Mouse (Mus musculus): ENCODE data around the gene Slc35b3. TPM values are rescaled to one million over a fixed set of nuclear protein-coding genes. Genes with fewer than 3 reads are reported as not detected.

Gene Slc35b3
- polyA plus RNA-seq, 1 experiment from 2014 or later, result 34.2 TPM

- no peak overlapping the region for H3K4me2 ChIP-seq (ENCODE audit: low read depth, low read length)
- H3K36me3 ChIP-seq (ENCODE audit: control insufficient read depth, insufficient read depth, low read length), result peaks cover 26% of the 10 kb centered on the region
- no peaks in the 10 kb centered on the region for H3K4me1 ChIP-seq (ENCODE audit: control insufficient read depth, insufficient read depth, low read length)
- 84% methylated on average over 1 of the region's 1 CpGs for WGBS
- H3K4me3 ChIP-seq (ENCODE audit: low read depth, low read length), result no peak overlapping the region
- H3K9ac ChIP-seq (replicated peaks; ENCODE audit: low read depth, low read length), result no peak overlapping the region
- no peaks in the 10 kb centered on the region for H3K9me3 ChIP-seq (ENCODE audit: control insufficient read depth, low read length)
- ATAC-seq (ENCODE audit: low read depth), result no peak
- H3K27ac ChIP-seq (ENCODE audit: low read depth, low read length), result no peak overlapping the region
- H3K27me3 ChIP-seq (ENCODE audit: control insufficient read depth, insufficient read depth, low read length), result no peaks in the 10 kb centered on the region
Measured at GRCm38 (mm10) chr13:38945767-38946166, 14.9 kb downstream of the Slc35b3 start.

- H3K4me1 ChIP-seq (ENCODE audit: control insufficient read depth, insufficient read depth, low read length), result no peaks in the 10 kb centered on the region
- no peak overlapping the region for H3K4me2 ChIP-seq (ENCODE audit: low read depth, low read length)
- no peaks in the 10 kb centered on the region for H3K9me3 ChIP-seq (ENCODE audit: control insufficient read depth, low read length)
- no peak for ATAC-seq (ENCODE audit: low read depth)
- peaks cover 25% of the 10 kb centered on the region for H3K36me3 ChIP-seq (ENCODE audit: control insufficient read depth, insufficient read depth, low read length)
- H3K4me3 ChIP-seq (ENCODE audit: low read depth, low read length), result no peak overlapping the region
- H3K27ac ChIP-seq (ENCODE audit: low read depth, low read length), result no peak overlapping the region
- no peaks in the 10 kb centered on the region for H3K27me3 ChIP-seq (ENCODE audit: control insufficient read depth, insufficient read depth, low read length)
- H3K9ac ChIP-seq (replicated peaks; ENCODE audit: low read depth, low read length), result no peak overlapping the region
- 93% methylated on average over 6 of the region's 6 CpGs for WGBS
Measured at GRCm38 (mm10) chr13:38944951-38945350, 15.7 kb downstream of the Slc35b3 start.

GRCm38 (mm10) chr13:38941786-38942185 is 18.9 kb downstream of the Slc35b3 start:
- 95% methylated on average over 4 of the region's 4 CpGs for WGBS
- ATAC-seq (ENCODE audit: low read depth), result no peak
- Histone ChIP-seq H3K9ac (replicated peaks; ENCODE audit: low read depth, low read length) (no peak overlapping the region), H3K9me3 (ENCODE audit: control insufficient read depth, low read length) (no peaks in the 10 kb centered on the region), H3K4me3 (ENCODE audit: low read depth, low read length) (no peak overlapping the region), H3K27ac (ENCODE audit: low read depth, low read length) (no peak overlapping the region), H3K36me3 (ENCODE audit: control insufficient read depth, insufficient read depth, low read length) (peaks cover 23% of the 10 kb centered on the region), H3K4me1 (ENCODE audit: control insufficient read depth, insufficient read depth, low read length) (no peaks in the 10 kb centered on the region), H3K4me2 (ENCODE audit: low read depth, low read length) (no peak overlapping the region), H3K27me3 (ENCODE audit: control insufficient read depth, insufficient read depth, low read length) (no peaks in the 10 kb centered on the region)

- Histone ChIP-seq H3K9ac (replicated peaks; ENCODE audit: low read depth, low read length) (no peak overlapping the region), H3K36me3 (ENCODE audit: control insufficient read depth, insufficient read depth, low read length) (peaks cover 21% of the 10 kb centered on the region), H3K4me1 (ENCODE audit: control insufficient read depth, insufficient read depth, low read length) (no peaks in the 10 kb centered on the region), H3K4me2 (ENCODE audit: low read depth, low read length) (no peak overlapping the region), H3K4me3 (ENCODE audit: low read depth, low read length) (no peak overlapping the region), H3K27me3 (ENCODE audit: control insufficient read depth, insufficient read depth, low read length) (no peaks in the 10 kb centered on the region), H3K27ac (ENCODE audit: low read depth, low read length) (no peak overlapping the region), H3K9me3 (ENCODE audit: control insufficient read depth, low read length) (no peaks in the 10 kb centered on the region)
- ATAC-seq (ENCODE audit: low read depth), result no peak
- 98% methylated on average over 19 of the region's 19 CpGs for WGBS
Measured at GRCm38 (mm10) chr13:38941280-38941679, 19.4 kb downstream of the Slc35b3 start.

GRCm38 (mm10) chr13:38938433-38938832 is 22.2 kb downstream of the Slc35b3 start:
- H3K36me3 ChIP-seq (ENCODE audit: control insufficient read depth, insufficient read depth, low read length), result peaks cover 26% of the 10 kb centered on the region; the same call in 1 of the 2 replicates
- WGBS, result 96% methylated on average over 2 of the region's 2 CpGs
- H3K9me3 ChIP-seq (ENCODE audit: control insufficient read depth, low read length), result no peaks in the 10 kb centered on the region
- no peaks in the 10 kb centered on the region for H3K27me3 ChIP-seq (ENCODE audit: control insufficient read depth, insufficient read depth, low read length)
- no peak for ATAC-seq (ENCODE audit: low read depth)
- H3K4me1 ChIP-seq (ENCODE audit: control insufficient read depth, insufficient read depth, low read length), result no peaks in the 10 kb centered on the region
- H3K27ac ChIP-seq (ENCODE audit: low read depth, low read length), result no peak overlapping the region
- no peak overlapping the region for H3K9ac ChIP-seq (replicated peaks; ENCODE audit: low read depth, low read length)
- H3K4me2 ChIP-seq (ENCODE audit: low read depth, low read length), result no peak overlapping the region
- no peak overlapping the region for H3K4me3 ChIP-seq (ENCODE audit: low read depth, low read length)

- Histone ChIP-seq H3K27ac (ENCODE audit: low read depth, low read length) (no peak overlapping the region), H3K4me2 (ENCODE audit: low read depth, low read length) (no peak overlapping the region), H3K4me1 (ENCODE audit: control insufficient read depth, insufficient read depth, low read length) (no peaks in the 10 kb centered on the region), H3K27me3 (ENCODE audit: control insufficient read depth, insufficient read depth, low read length) (no peaks in the 10 kb centered on the region), H3K9ac (replicated peaks; ENCODE audit: low read depth, low read length) (no peak overlapping the region), H3K9me3 (ENCODE audit: control insufficient read depth, low read length) (no peaks in the 10 kb centered on the region), H3K4me3 (ENCODE audit: low read depth, low read length) (no peak overlapping the region), H3K36me3 (ENCODE audit: control insufficient read depth, insufficient read depth, low read length) (peaks cover 28% of the 10 kb centered on the region; the same call in 1 of the 2 replicates)
- ATAC-seq (ENCODE audit: low read depth), result no peak
- 92% methylated on average over 10 of the region's 10 CpGs for WGBS
Measured at GRCm38 (mm10) chr13:38936860-38937471, 23.7 kb downstream of the Slc35b3 start.

GRCm38 (mm10) chr13:38935856-38936446 is 24.7 kb downstream of the Slc35b3 start:
- H3K27ac ChIP-seq (ENCODE audit: low read depth, low read length), result no peak overlapping the region
- H3K9ac ChIP-seq (replicated peaks; ENCODE audit: low read depth, low read length), result no peak overlapping the region
- no peak for ATAC-seq (ENCODE audit: low read depth)
- WGBS, result 98% methylated on average over 10 of the region's 10 CpGs
- H3K27me3 ChIP-seq (ENCODE audit: control insufficient read depth, insufficient read depth, low read length), result no peaks in the 10 kb centered on the region
- no peak overlapping the region for H3K4me2 ChIP-seq (ENCODE audit: low read depth, low read length)
- no peaks in the 10 kb centered on the region for H3K4me1 ChIP-seq (ENCODE audit: control insufficient read depth, insufficient read depth, low read length)
- no peak overlapping the region for H3K4me3 ChIP-seq (ENCODE audit: low read depth, low read length)
- peaks cover 23% of the 10 kb centered on the region; the same call in 1 of the 2 replicates for H3K36me3 ChIP-seq (ENCODE audit: control insufficient read depth, insufficient read depth, low read length)
- H3K9me3 ChIP-seq (ENCODE audit: control insufficient read depth, low read length), result no peaks in the 10 kb centered on the region

- Histone ChIP-seq H3K4me3 (ENCODE audit: low read depth, low read length) (no peak overlapping the region), H3K36me3 (ENCODE audit: control insufficient read depth, insufficient read depth, low read length) (0 out of 2 replicates have a peak, but pooled peaks cover 12% of the 10 kb centered on the region), H3K9ac (replicated peaks; ENCODE audit: low read depth, low read length) (no peak overlapping the region), H3K27me3 (ENCODE audit: control insufficient read depth, insufficient read depth, low read length) (no peaks in the 10 kb centered on the region), H3K27ac (ENCODE audit: low read depth, low read length) (no peak overlapping the region), H3K4me2 (ENCODE audit: low read depth, low read length) (no peak overlapping the region), H3K4me1 (ENCODE audit: control insufficient read depth, insufficient read depth, low read length) (no peaks in the 10 kb centered on the region), H3K9me3 (ENCODE audit: control insufficient read depth, low read length) (no peaks in the 10 kb centered on the region)
- WGBS, result 79% methylated on average over 15 of the region's 15 CpGs
- ATAC-seq (ENCODE audit: low read depth), result no peak
Measured at GRCm38 (mm10) chr13:38929843-38930578, 30.7 kb downstream of the Slc35b3 start.

GRCm38 (mm10) chr13:38922676-38923075 is 38.0 kb downstream of the Slc35b3 start:
- H3K36me3 ChIP-seq (ENCODE audit: control insufficient read depth, insufficient read depth, low read length), result no peaks in the 10 kb centered on the region
- H3K9me3 ChIP-seq (ENCODE audit: control insufficient read depth, low read length), result no peaks in the 10 kb centered on the region
- WGBS, result 77% methylated on average over 3 of the region's 3 CpGs
- H3K4me3 ChIP-seq (ENCODE audit: low read depth, low read length), result no peak overlapping the region
- H3K4me1 ChIP-seq (ENCODE audit: control insufficient read depth, insufficient read depth, low read length), result no peaks in the 10 kb centered on the region
- no peak overlapping the region for H3K4me2 ChIP-seq (ENCODE audit: low read depth, low read length)
- ATAC-seq (ENCODE audit: low read depth), result no peak
- no peaks in the 10 kb centered on the region for H3K27me3 ChIP-seq (ENCODE audit: control insufficient read depth, insufficient read depth, low read length)
- H3K27ac ChIP-seq (ENCODE audit: low read depth, low read length), result no peak overlapping the region
- H3K9ac ChIP-seq (replicated peaks; ENCODE audit: low read depth, low read length), result no peak overlapping the region

Data from neural tube, embryonic 14.5 days (tissue).